Mouse (Mus musculus) ES-Bruce4 (cell line): ENCODE data around the gene Prrc2c. TPM values are rescaled to one million over a fixed set of nuclear protein-coding genes. Genes with fewer than 3 reads are reported as not detected.

Experiments used
- H3K27ac ChIP-seq: 2 replicates; pipeline ENCODE4 v1.5.1; 2012; ENCODE audit warnings: low read length, inconsistent platforms; ENCODE audit not compliant: insufficient read depth
- H3K27me3 ChIP-seq: 2 replicates; pipeline ENCODE4 v1.6.1; 2012; ENCODE audit warnings: mild to moderate bottlenecking, low read length, inconsistent platforms; ENCODE audit not compliant: control insufficient read depth, poor library complexity, insufficient read depth, severe bottlenecking
- H3K36me3 ChIP-seq: 2 replicates; pipeline ENCODE4 v1.6.1; 2012; ENCODE audit warnings: inconsistent platforms, mild to moderate bottlenecking, low read length, moderate library complexity; ENCODE audit not compliant: control insufficient read depth, poor library complexity, insufficient read depth, severe bottlenecking
- H3K4me1 ChIP-seq: one replicate; pipeline ENCODE4 v1.8.1; 2011; ENCODE audit warnings: low read length; ENCODE audit not compliant: control insufficient read depth, insufficient read depth
- H3K4me3 ChIP-seq: 2 replicates; pipeline ENCODE4 v1.5.1; 2011; ENCODE audit warnings: low read depth, mild to moderate bottlenecking, low read length
- H3K9ac ChIP-seq: 2 replicates; pipeline ENCODE4 v1.6.1; 2012; ENCODE audit warnings: low read depth, mild to moderate bottlenecking, inconsistent platforms; ENCODE audit not compliant: poor library complexity, severe bottlenecking
- H3K9me3 ChIP-seq: replicated peaks from 2 replicates; pipeline ENCODE4 v1.6.1; 2012; ENCODE audit warnings: mild to moderate bottlenecking, low read length, inconsistent platforms; ENCODE audit not compliant: control insufficient read depth, poor library complexity, insufficient read depth, severe bottlenecking
- CTCF ChIP-seq: IDR thresholded peaks from one replicate; pipeline ENCODE4 v1.8.1; 2011; ENCODE audit warnings: low read depth, low read length
- EP300 ChIP-seq: IDR thresholded peaks from 2 replicates; pipeline ENCODE4 v1.6.1; 2011; ENCODE audit warnings: low read depth, low read length; ENCODE audit not compliant: insufficient read depth
- POLR2A ChIP-seq: IDR thresholded peaks from one replicate; pipeline ENCODE4 v1.8.1; 2011; ENCODE audit warnings: low read length; ENCODE audit not compliant: insufficient read depth
- polyA plus RNA-seq: library from polyadenylated mRNA; stranded (reverse); fragments of >200 nt; gene quantifications from 2 replicates; pipeline ENCODE4 v1.2.4, GENCODE M21; 2011; ENCODE audit warnings: low read depth; ENCODE audit not compliant: missing spikeins, insufficient read depth, insufficient read length

Prrc2c gene
- polyA plus RNA-seq, 1 experiment, result 366 TPM

GRCm38 (mm10) chr1:162738472-162738871, 1.9 kb downstream of the Prrc2c start:
- no peak overlapping the region for H3K27ac ChIP-seq
- no peaks in the 10 kb centered on the region for H3K9me3 ChIP-seq
- TF ChIP-seq POLR2A (no peak), CTCF (no peak), EP300 (no peak)
- no peaks in the 10 kb centered on the region for H3K4me1 ChIP-seq
- H3K4me3 ChIP-seq, result peak overlapping the region; percentile 44
- peak overlapping the region; percentile 91 for H3K9ac ChIP-seq
- no peaks in the 10 kb centered on the region for H3K27me3 ChIP-seq
- peaks cover 18% of the 10 kb centered on the region for H3K36me3 ChIP-seq

GRCm38 (mm10) chr1:162735084-162735483, 5.3 kb downstream of the Prrc2c start:
- peaks cover 20% of the 10 kb centered on the region for H3K36me3 ChIP-seq
- no peaks in the 10 kb centered on the region for H3K4me1 ChIP-seq
- no peaks in the 10 kb centered on the region for H3K9me3 ChIP-seq
- no peak overlapping the region for H3K4me3 ChIP-seq
- no peak overlapping the region for H3K27ac ChIP-seq
- TF ChIP-seq EP300 (no peak), POLR2A (no peak), CTCF (no peak)
- H3K9ac ChIP-seq, result no peak overlapping the region
- no peaks in the 10 kb centered on the region for H3K27me3 ChIP-seq

GRCm38 (mm10) chr1:162734283-162734682, 6.1 kb downstream of the Prrc2c start:
- H3K36me3 ChIP-seq, result peaks cover 20% of the 10 kb centered on the region
- no peaks in the 10 kb centered on the region for H3K27me3 ChIP-seq
- H3K4me3 ChIP-seq, result no peak overlapping the region
- no peak for TF ChIP-seq CTCF
- TF ChIP-seq EP300, result no peak
- TF ChIP-seq POLR2A, result no peak
- no peaks in the 10 kb centered on the region for H3K9me3 ChIP-seq
- H3K27ac ChIP-seq, result no peak overlapping the region
- H3K9ac ChIP-seq, result no peak overlapping the region
- no peaks in the 10 kb centered on the region for H3K4me1 ChIP-seq

- H3K36me3 ChIP-seq, result peaks cover 17% of the 10 kb centered on the region
- H3K27ac ChIP-seq, result no peak overlapping the region
- H3K9me3 ChIP-seq, result no peaks in the 10 kb centered on the region
- no peak overlapping the region for H3K4me3 ChIP-seq
- H3K9ac ChIP-seq, result no peak overlapping the region
- H3K27me3 ChIP-seq, result no peaks in the 10 kb centered on the region
- TF ChIP-seq CTCF (no peak), EP300 (no peak), POLR2A (no peak)
- no peaks in the 10 kb centered on the region for H3K4me1 ChIP-seq
These were observed 8.3 kb downstream of the Prrc2c start for GRCm38 (mm10) chr1:162732041-162732440.

GRCm38 (mm10) chr1:162729436-162729835, 10.9 kb downstream of the Prrc2c start:
- Histone ChIP-seq H3K4me1 (no peaks in the 10 kb centered on the region), H3K36me3 (peaks cover 14% of the 10 kb centered on the region), H3K4me3 (no peak overlapping the region), H3K9ac (no peak overlapping the region), H3K9me3 (no peaks in the 10 kb centered on the region), H3K27ac (no peak overlapping the region), H3K27me3 (no peaks in the 10 kb centered on the region)
- TF ChIP-seq POLR2A (no peak), EP300 (no peak), CTCF (no peak)

- no peaks in the 10 kb centered on the region for H3K9me3 ChIP-seq
- H3K36me3 ChIP-seq, result peaks cover 21% of the 10 kb centered on the region
- TF ChIP-seq CTCF (no peak), EP300 (no peak), POLR2A (no peak)
- H3K27me3 ChIP-seq, result no peaks in the 10 kb centered on the region
- H3K27ac ChIP-seq, result no peak overlapping the region
- H3K9ac ChIP-seq, result no peak overlapping the region
- no peaks in the 10 kb centered on the region for H3K4me1 ChIP-seq
- H3K4me3 ChIP-seq, result no peak overlapping the region
These were observed 12.4 kb downstream of the Prrc2c start for GRCm38 (mm10) chr1:162727981-162728380.

GRCm38 (mm10) chr1:162723610-162724009, 16.7 kb downstream of the Prrc2c start:
- Histone ChIP-seq H3K9ac (no peak overlapping the region), H3K27me3 (no peaks in the 10 kb centered on the region), H3K27ac (no peak overlapping the region), H3K4me1 (no peaks in the 10 kb centered on the region), H3K36me3 (peaks cover 54% of the 10 kb centered on the region), H3K9me3 (no peaks in the 10 kb centered on the region), H3K4me3 (no peak overlapping the region)
- TF ChIP-seq CTCF, result no peak
- no peak for TF ChIP-seq POLR2A
- TF ChIP-seq EP300, result no peak
